Mouse (Mus musculus) c-Kit-negative CD71-positive TER-119-positive erythroid progenitor cells, embryonic 14.5 days (primary cell): ENCODE results near the gene Chd1.

Source experiments
- DNase-seq: peaks from one replicate; pipeline ENCODE4 v3.0.0-alpha.2; 2013; ENCODE audit warnings: low read depth, low spot score

Chd1 gene

GRCm38 (mm10) chr17:15809949-15810348 lies 105.2 kb downstream of the Chd1 start:
- DNase-seq: no peak

GRCm38 (mm10) chr17:15812136-15812778 lies 107.5 kb downstream of the Chd1 start:
- DNase-seq: no peak

GRCm38 (mm10) chr17:15813658-15814212 lies 109.0 kb downstream of the Chd1 start:
- DNase-seq: no peak

GRCm38 (mm10) chr17:15815312-15816018 lies 110.7 kb downstream of the Chd1 start:
- DNase-seq: no peak

- no peak for DNase-seq
Measured at GRCm38 (mm10) chr17:15816379-15817095, 111.8 kb downstream of the Chd1 start.

GRCm38 (mm10) chr17:15817096-15817450 lies 112.3 kb downstream of the Chd1 start:
- DNase-seq: no peak

GRCm38 (mm10) chr17:15817634-15818033 lies 112.9 kb downstream of the Chd1 start:
- no peak for DNase-seq

- DNase-seq: no peak
Measured at GRCm38 (mm10) chr17:15818372-15818771, 113.6 kb downstream of the Chd1 start.

GRCm38 (mm10) chr17:15820146-15820545 lies 115.4 kb downstream of the Chd1 start:
- DNase-seq: no peak

- DNase-seq: no peak
Measured at GRCm38 (mm10) chr17:15820761-15821160, 116.0 kb downstream of the Chd1 start.

- no peak for DNase-seq
Measured at GRCm38 (mm10) chr17:15821706-15822105, 116.9 kb downstream of the Chd1 start.
